Mouse (Mus musculus) megakaryocyte-erythroid progenitor cell, adult 5-6 weeks (primary cell): ENCODE results near the gene Trap1. TPM values are rescaled to one million over a fixed set of nuclear protein-coding genes. Genes with fewer than 3 reads are reported as not detected.

ENCODE experiments used
- total RNA-seq, 2 experiments: library from RNA; stranded (forward) in 1 of 2; stranded (reverse) in 1 of 2; fragments of 200-1000, 215-1000 nt in 1 of 2; fragments of >200 nt in 1 of 2; fragmentation: Nextera tagmentation in 1 of 2; gene quantifications; 2 replicates each; pipeline ENCODE4 v1.2.3; 2014 to 2017

Gene Trap1
- total RNA-seq, 2 experiments from 2014 or later: 143 to 170 TPM

Other genes with a start within 250 kb of the Trap1 start
- gene Olfr15, start 246.9 kb downstream of the Trap1 start, total RNA-seq (2014; fragmentation: Nextera tagmentation): not detected in 2 replicates
- gene Olfr15, start 246.9 kb downstream of the Trap1 start, total RNA-seq (2017): not detected in 2 replicates
- 1.1 and 1.4 TPM in 2 replicates for gene Zfp174, start 230.6 kb downstream of the Trap1 start, total RNA-seq (2014; fragmentation: Nextera tagmentation)
- gene Zfp174, start 230.6 kb downstream of the Trap1 start, total RNA-seq (2017): 0.66 and 1.1 TPM in 2 replicates
- 30.9 and 56.4 TPM in 2 replicates for gene Naa60, start 205.5 kb downstream of the Trap1 start, total RNA-seq (2014; fragmentation: Nextera tagmentation)
- 10.1 and 17.4 TPM in 2 replicates for gene Naa60, start 205.5 kb downstream of the Trap1 start, total RNA-seq (2017)
- gene Zfp597, start 193.3 kb downstream of the Trap1 start, total RNA-seq (2014; fragmentation: Nextera tagmentation): 6.8 and 15.6 TPM in 2 replicates
- 11.2 and 11.8 TPM in 2 replicates for gene Zfp597, start 193.3 kb downstream of the Trap1 start, total RNA-seq (2017)
- gene Gm20695, start 193.2 kb downstream of the Trap1 start, total RNA-seq (2014; fragmentation: Nextera tagmentation): not detected in 2 replicates
- 0.38 and 3.1 TPM in 2 replicates for gene Gm20695, start 193.2 kb downstream of the Trap1 start, total RNA-seq (2017)
- 0.77 and 6.1 TPM in 2 replicates for gene 1700037C18Rik, start 169.1 kb downstream of the Trap1 start, total RNA-seq (2014; fragmentation: Nextera tagmentation)
- 1.1 and 5.2 TPM in 2 replicates for gene 1700037C18Rik, start 169.1 kb downstream of the Trap1 start, total RNA-seq (2017)
- 25.1 and 26.2 TPM in 2 replicates for gene Cluap1, start 169.0 kb downstream of the Trap1 start, total RNA-seq (2014; fragmentation: Nextera tagmentation)
- 47.0 and 81.8 TPM in 2 replicates for gene Cluap1, start 169.0 kb downstream of the Trap1 start, total RNA-seq (2017)
- 4.6 and 10.1 TPM in 2 replicates for gene Nlrc3, start 101.2 kb downstream of the Trap1 start, total RNA-seq (2014; fragmentation: Nextera tagmentation)
- gene Nlrc3, start 101.2 kb downstream of the Trap1 start, total RNA-seq (2017): 0.66 and 1.4 TPM in 2 replicates
- gene Slx4, start 74.1 kb downstream of the Trap1 start, total RNA-seq (2014; fragmentation: Nextera tagmentation): 45.8 and 61.3 TPM in 2 replicates
- gene Slx4, start 74.1 kb downstream of the Trap1 start, total RNA-seq (2017): 34.7 and 35.6 TPM in 2 replicates
- not detected in 2 replicates for gene Dnase1, start 40.9 kb downstream of the Trap1 start, total RNA-seq (2014; fragmentation: Nextera tagmentation)
- gene Dnase1, start 40.9 kb downstream of the Trap1 start, total RNA-seq (2017): 0.11 and 0.75 TPM in 2 replicates
- gene Crebbp, start 136.2 kb upstream of the Trap1 start, total RNA-seq (2014; fragmentation: Nextera tagmentation): 39.7 and 41.0 TPM in 2 replicates
- gene Crebbp, start 136.2 kb upstream of the Trap1 start, total RNA-seq (2017): 10.2 and 14.4 TPM in 2 replicates